Mouse (Mus musculus): ENCODE measurements around the gene Acd.

GRCm38 (mm10) chr8:105712286-105712685 lies 11.4 kb upstream of the Acd start:
- TF ChIP-seq POLR2A (IDR thresholded peaks at IDR 0.05; ENCODE audit: extremely low read depth, insufficient read depth, low read length) (no peak), CTCF (IDR thresholded peaks at IDR 0.05; ENCODE audit: extremely low read depth, insufficient read depth, low read length) (no peak)

Measured in cortical plate, adult 2 months (tissue).